Mouse (Mus musculus) lung, postnatal 36 days (tissue): ENCODE measurements around the gene Exd2.

Source experiments
- DNase-seq: peaks from one replicate; pipeline ENCODE4 v3.0.0; 2022; ENCODE audit warnings: mixed read lengths

Gene Exd2

GRCm38 (mm10) chr12:80498356-80498755, 35.5 kb downstream of the Exd2 start:
- DNase-seq, result peak; percentile 12

GRCm38 (mm10) chr12:80500506-80500905, 37.6 kb downstream of the Exd2 start:
- no peak for DNase-seq

DNA sequence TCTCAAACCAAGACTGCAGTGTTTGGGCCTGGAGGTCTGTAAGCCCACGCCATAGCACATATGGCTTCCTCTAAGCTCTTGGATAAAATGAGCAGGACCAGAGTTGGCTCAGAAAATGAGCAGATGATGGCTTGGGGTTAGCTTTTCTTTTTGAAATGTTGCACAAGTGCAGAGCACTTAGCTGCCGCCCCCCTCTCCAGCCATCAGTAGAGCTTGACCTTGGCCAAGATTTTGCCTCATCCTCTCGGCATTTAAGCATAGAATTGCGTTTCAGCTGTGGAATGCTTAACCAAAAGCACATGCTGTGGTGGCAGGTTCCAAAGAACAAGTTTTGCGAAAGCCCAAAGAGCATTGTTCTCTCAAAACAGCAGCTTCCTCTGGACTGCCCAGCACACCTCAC, 41.8 kb downstream of the Exd2 start:
- peak; percentile 36 for DNase-seq

GRCm38 (mm10) chr12:80507041-80507745, 44.3 kb downstream of the Exd2 start:
- DNase-seq, result peak; percentile 40

DNA sequence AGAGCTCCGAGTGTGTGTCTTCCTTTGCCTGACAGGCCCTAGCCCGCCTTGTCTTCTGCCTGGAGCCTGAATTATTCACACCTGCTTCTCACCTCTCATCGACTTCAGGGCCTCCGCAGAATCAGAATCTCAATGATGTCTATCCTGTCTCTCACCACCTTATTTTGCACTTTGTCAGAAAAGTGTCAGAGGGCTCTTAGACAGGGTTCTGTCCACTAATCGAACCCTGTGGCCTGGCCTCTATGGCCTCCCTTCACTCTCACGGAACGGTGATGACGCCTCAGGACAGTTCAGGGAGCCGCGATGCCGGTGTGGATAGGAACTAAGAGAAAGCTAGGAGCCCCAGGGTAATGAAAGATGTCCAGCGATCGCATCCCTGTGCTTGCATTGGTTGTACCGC, 55.1 kb downstream of the Exd2 start, which contains the start of gene Galnt16:
TSS of gene Galnt16 (plus strand) at position 301 of the 400 bp plus-strand sequence.
- DNase-seq, result no peak

DNA sequence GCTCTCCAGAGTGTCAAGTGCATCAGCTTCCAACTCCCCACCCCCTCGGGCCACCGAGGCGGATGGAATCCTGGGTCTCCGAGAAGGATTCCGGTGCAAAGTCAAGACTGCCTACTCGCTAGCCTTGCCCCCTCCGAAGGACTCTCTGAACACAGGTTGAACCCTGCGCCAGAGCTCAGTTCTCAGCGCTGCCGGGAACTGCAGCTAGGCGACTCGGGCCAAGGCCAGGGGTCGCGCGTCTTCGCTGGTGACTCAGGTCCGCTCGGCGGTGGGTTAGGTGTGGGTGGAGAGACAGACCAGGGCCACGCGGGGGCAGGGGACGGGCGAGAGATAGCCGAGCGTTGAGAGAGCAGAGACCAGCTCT, 55.5 kb downstream of the Exd2 start:
- no peak for DNase-seq

- DNase-seq, result no peak
Observed at GRCm38 (mm10) chr12:80518757-80519620, 56.1 kb downstream of the Exd2 start.

GRCm38 (mm10) chr12:80519621-80520332, 56.9 kb downstream of the Exd2 start:
- peak; percentile 20 for DNase-seq

DNA sequence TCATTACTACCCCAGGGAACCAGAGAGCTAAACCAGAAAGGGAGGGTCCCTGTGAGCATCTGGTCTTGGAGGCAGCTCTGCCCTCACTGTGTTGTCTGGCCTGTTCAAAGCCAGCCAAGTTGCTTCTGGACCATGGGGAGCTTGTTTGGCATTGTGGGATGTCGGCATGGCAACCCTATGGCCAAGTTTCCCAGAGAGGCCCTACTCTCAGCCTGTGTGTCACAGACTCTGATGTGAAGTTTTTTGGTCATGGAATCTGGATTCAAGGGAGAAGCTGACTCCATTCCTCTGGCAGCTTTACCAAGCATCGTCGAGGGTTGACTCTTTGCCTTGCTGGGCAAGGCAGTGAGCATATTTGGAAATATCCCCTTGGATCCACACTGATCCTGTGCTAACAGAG, 59.1 kb downstream of the Exd2 start:
- no peak for DNase-seq

GRCm38 (mm10) chr12:80524276-80524921, 61.5 kb downstream of the Exd2 start:
- no peak for DNase-seq

DNA sequence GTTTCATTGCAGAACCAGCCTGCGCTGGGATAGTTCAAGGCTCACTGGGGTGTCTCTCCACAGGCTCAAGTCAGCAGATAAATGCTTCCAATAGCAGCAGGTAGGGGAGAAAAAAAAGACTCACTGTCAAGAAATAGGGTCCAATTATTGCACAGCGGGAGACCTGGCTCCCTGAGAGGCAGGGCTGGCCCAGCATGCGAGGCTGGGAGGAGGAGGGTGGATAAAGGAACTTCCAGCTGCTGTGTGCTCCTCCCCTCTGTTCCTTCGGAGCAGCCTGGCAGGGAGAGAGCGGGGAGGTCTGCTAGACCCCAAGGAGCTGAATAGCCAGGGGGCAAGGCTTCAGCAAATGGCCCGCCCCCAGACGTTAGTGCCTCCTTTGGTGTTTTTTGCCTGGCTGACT, 62.6 kb downstream of the Exd2 start:
- no peak for DNase-seq

DNA sequence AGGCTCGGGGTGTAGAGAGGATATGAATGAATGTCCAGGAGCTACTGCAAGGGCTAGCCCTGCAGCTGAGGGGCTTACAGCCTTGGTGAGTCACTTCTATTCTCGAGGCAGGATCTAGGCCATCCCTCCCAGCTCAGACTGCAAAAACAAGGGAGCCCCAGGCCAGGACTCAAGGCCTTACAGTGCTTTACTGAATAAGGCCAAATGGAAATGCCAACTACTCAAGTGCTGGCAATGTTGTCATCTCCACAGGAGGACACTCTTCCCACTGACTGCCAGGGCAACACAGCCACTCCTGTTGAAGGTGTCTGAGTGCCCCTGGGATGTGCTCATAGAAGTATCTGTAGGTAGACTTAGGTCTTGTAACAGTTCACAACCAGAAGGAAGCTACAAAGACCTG, 63.6 kb downstream of the Exd2 start:
- DNase-seq, result no peak

DNA sequence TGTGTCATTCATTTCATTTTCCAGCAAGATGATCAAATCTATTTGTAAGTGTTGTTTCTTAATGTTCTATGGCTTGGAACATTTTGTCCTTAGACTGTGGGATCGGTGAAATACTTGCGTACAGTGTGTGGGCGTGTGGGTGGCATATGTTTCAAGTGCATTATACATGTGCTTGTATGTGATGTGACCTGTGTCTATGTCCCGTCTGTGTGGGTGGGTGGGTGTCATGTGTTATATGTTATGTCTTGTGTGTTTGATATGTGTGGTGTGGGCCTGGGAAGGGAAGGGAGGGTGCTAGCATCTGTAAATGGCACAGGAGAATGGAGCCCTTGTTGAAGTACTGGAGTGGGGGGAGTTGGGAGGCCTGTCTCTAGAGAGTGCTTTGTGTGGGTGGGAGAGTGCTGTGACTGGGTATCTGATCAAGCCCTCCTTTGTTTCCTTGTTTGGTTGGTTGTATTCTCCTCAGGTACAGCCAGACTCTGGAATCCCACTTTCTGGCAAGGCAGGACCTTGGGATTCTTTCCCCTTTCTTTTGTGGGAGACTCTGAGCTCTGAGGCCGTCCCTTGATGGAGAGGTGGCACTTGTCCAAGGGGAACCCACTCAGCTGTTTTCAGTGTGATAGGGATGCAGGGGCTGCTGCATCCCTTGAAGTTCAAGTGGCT, 65.0 kb downstream of the Exd2 start:
- DNase-seq, result no peak

DNA sequence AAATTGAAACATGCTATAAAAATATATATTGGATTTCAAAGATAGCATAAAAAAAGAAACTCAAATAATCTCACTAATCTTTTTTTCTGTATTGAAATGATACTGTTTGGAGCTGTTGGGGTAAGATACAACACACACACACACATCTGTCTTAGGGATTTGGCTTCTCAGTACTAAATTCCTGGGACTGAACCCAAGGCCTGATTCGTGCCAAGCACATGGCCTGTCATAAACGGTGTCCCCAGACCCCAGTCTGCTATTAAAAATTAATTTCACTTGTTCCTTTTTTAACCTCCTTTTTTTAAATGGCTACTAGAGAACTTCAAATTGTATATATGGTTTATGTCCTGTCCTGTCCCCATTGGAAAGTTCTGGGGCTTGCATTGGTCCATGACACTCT, 67.2 kb downstream of the Exd2 start:
- DNase-seq, result peak; percentile 18

DNA sequence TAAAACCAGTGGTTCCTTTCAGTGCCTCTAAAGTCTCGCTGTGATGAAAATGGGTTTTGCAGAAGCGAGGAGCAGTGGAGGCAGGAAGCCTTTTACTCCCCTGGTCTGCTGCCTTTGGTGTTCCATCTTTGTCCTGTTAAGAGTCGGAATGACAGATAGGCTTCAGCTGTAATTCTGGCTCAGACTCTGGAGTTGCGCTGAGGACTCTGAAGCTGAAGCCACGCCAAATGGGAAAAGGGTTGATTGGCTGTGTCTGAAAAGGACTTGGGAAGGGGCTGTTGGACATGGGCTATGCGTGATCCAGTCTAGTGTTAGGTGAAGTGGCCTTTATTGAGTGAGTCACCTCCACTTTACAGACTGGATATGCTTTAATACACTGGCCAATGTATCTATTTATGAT, 67.7 kb downstream of the Exd2 start:
- peak; percentile 30 for DNase-seq

GRCm38 (mm10) chr12:80531585-80531984, 68.7 kb downstream of the Exd2 start:
- DNase-seq, result no peak

DNA sequence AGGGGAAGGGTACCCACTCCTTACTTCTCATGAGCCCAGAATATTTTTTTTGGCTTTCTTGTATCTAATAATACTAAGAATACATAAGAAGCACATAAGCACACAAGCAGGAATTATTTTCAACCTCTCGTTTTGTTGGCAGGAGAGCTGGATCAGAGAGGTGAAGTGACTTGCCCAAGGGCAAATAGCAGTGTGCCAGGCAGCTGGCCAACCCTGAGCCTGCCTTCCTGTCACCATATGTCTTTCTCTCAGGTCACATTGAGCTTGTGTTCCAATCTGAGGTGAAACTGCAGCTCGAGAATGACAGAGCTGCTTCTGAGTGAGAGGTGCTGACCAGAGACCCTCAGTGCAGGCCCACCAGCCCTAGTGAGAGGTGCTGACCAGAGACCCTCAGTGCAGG, 71.0 kb downstream of the Exd2 start:
- no peak for DNase-seq

DNA sequence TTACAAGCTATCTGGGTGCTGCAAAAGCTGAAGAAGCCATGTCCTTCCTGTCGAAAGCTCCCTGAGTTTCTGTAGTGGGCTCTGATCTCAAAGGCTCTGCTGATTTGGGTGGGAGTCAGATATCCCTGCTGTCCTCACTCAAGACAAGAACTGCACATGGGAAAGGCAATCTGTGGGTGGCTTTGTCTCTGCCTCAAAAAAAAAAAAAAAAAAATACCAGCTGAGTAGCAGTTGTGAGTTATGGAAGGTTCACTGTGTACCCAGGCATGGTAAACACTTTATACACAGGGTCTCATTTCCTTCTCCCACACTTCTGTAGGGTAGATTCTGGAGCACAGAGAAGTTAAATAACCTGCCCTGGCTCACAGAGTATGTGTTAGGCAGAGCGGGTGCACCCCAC, 74.4 kb downstream of the Exd2 start:
- DNase-seq, result no peak

DNA sequence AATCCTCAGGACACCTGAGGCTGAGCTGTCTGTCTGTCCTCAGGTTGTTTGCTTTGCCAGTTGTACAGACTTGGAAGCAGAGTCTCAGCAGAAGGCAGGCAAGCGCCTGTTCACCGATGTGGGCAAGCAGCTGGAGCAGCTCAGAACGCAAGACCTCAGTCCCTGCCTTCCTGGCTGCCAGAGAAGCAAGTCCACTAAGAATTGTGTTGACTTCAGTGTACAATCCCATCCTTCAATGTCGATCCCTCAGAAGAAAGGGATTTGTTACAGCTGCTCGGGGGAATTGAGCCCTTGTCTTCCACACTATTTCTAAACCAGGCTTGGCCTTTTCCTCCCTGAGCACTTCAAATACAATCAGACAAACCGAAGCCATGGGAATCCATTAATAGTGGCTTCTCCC, 75.4 kb downstream of the Exd2 start:
- DNase-seq, result peak; percentile 19

DNA sequence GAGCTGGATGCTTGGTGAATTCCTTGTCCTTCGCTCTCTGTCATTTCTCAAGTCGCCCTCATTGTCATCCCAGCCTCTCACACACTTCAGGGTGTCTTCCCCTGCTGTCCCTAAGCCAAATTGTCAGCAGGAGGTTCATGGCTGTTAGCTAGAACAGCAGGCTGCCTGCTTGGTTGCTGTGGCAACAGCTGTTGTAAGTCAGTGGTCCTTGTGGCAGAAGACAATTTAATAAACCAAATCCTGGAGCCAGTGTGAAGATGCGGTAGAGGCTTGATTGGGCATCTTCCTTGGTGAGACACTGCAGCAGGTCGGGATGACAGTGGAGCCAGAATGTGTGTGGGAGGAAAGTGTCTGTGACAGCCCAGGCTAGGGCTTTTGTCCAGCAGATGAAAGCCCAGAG, 82.4 kb downstream of the Exd2 start:
- no peak for DNase-seq

GRCm38 (mm10) chr12:80549646-80550045, 86.8 kb downstream of the Exd2 start:
- DNase-seq, result peak; percentile 65
